8 mouse cellular contexts compared by ENCODE assay signal in genomic region chr19:45057724-45058112, GRCm38 (mm10). TPM values are rescaled to one million over a fixed set of nuclear protein-coding genes. Genes with fewer than 3 reads are reported as not detected.
DNase-seq lines count a peak whose midpoint lies in the region; ATAC-seq lines count a peak whose summit lies in the region.

No protein-coding gene starts in this region.

- H3K4me3 ChIP-seq in kidney, embryonic 14.5 days (ENCODE audit: low read length) = peak overlapping the region; percentile 67
- H3K4me3 ChIP-seq in embryonic facial prominence, embryonic 10.5 days = peak overlapping the region; percentile 73
- peak overlapping the region; percentile 45 for H3K4me3 ChIP-seq in hindbrain, embryonic 16.5 days (ENCODE audit: low read length)
- peak overlapping the region; percentile 56 for H3K4me3 ChIP-seq in midbrain, embryonic 16.5 days (ENCODE audit: low read depth, low read length)

- H3K9ac ChIP-seq in kidney, embryonic 14.5 days (ENCODE audit: low read depth, low read length) = peak overlapping the region; percentile 90
- H3K9ac ChIP-seq in hindbrain, embryonic 16.5 days (ENCODE audit: low read depth, low read length) = peak overlapping the region; percentile 73
- peak overlapping the region; percentile 63 for H3K9ac ChIP-seq in midbrain, embryonic 16.5 days (ENCODE audit: low read depth, low read length)

- peak overlapping the region; percentile 97 for H3K27ac ChIP-seq in kidney, embryonic 14.5 days (ENCODE audit: low read depth, low read length)
- H3K27ac ChIP-seq in embryonic facial prominence, embryonic 10.5 days (replicated peaks) = peak overlapping the region; percentile 97
- peak overlapping the region; percentile 91 for H3K27ac ChIP-seq in hindbrain, embryonic 16.5 days (ENCODE audit: low read depth, low read length)
- H3K27ac ChIP-seq in midbrain, embryonic 16.5 days (ENCODE audit: low read length) = peak overlapping the region; percentile 95

- no peak for ATAC-seq in kidney, embryonic 14.5 days (ENCODE audit: low FRiP score, low TSS enrichment)
- ATAC-seq in hindbrain, embryonic 16.5 days = no peak
- no peak for ATAC-seq in midbrain, embryonic 16.5 days
- ATAC-seq in megakaryocyte progenitor cell, adult 5-6 weeks (replicated peaks; ENCODE audit: poor library complexity) = no peak

- peaks cover under 1% of the 10 kb centered on the region; the same call in 1 of the 2 replicates for H3K36me3 ChIP-seq in kidney, embryonic 14.5 days (ENCODE audit: control insufficient read depth, insufficient read depth, low read length)
- peaks cover 8% of the 10 kb centered on the region; the same call in 1 of the 2 replicates for H3K36me3 ChIP-seq in embryonic facial prominence, embryonic 10.5 days (replicated peaks)
- H3K36me3 ChIP-seq in hindbrain, embryonic 16.5 days (ENCODE audit: control insufficient read depth, insufficient read depth, low read length) = peaks cover 15% of the 10 kb centered on the region
- H3K36me3 ChIP-seq in midbrain, embryonic 16.5 days (ENCODE audit: control insufficient read depth, insufficient read depth, low read length) = peaks cover 2% of the 10 kb centered on the region

- no peak for DNase-seq in kidney, adult 8-10 months
- DNase-seq in embryonic facial prominence, embryonic 10.5 days (ENCODE audit: low spot score) = no peak
- DNase-seq in urinary bladder, postnatal 36 days (ENCODE audit: low spot score in 2 of 2) = no peak
- DNase-seq in right cerebral cortex, postnatal 4 days = no peak

- no peaks in the 10 kb centered on the region for H3K9me3 ChIP-seq in kidney, embryonic 14.5 days (ENCODE audit: control insufficient read depth, low read length)
- H3K9me3 ChIP-seq in embryonic facial prominence, embryonic 10.5 days = no peaks in the 10 kb centered on the region
- no peaks in the 10 kb centered on the region for H3K9me3 ChIP-seq in hindbrain, embryonic 16.5 days (ENCODE audit: control insufficient read depth, low read length)
- H3K9me3 ChIP-seq in midbrain, embryonic 16.5 days (replicated peaks; ENCODE audit: control insufficient read depth, low read length, poor library complexity, severe bottlenecking) = no peaks in the 10 kb centered on the region

- peaks cover 5% of the 10 kb centered on the region for H3K4me1 ChIP-seq in kidney, embryonic 14.5 days (ENCODE audit: control insufficient read depth, insufficient read depth, low read length)
- peaks cover 32% of the 10 kb centered on the region for H3K4me1 ChIP-seq in embryonic facial prominence, embryonic 10.5 days
- peaks cover 19% of the 10 kb centered on the region for H3K4me1 ChIP-seq in hindbrain, embryonic 16.5 days (ENCODE audit: control insufficient read depth, insufficient read depth, low read depth, low read length)
- H3K4me1 ChIP-seq in midbrain, embryonic 16.5 days (ENCODE audit: control insufficient read depth, insufficient read depth, low read length) = peaks cover 21% of the 10 kb centered on the region

- no peaks in the 10 kb centered on the region for H3K27me3 ChIP-seq in kidney, embryonic 14.5 days (ENCODE audit: control insufficient read depth, insufficient read depth, low read length)
- H3K27me3 ChIP-seq in embryonic facial prominence, embryonic 10.5 days (replicated peaks; ENCODE audit: low read depth, poor library complexity, severe bottlenecking) = no peaks in the 10 kb centered on the region
- no peaks in the 10 kb centered on the region for H3K27me3 ChIP-seq in hindbrain, embryonic 16.5 days (replicated peaks; ENCODE audit: control insufficient read depth, insufficient read depth, low read length)
- H3K27me3 ChIP-seq in midbrain, embryonic 16.5 days (ENCODE audit: control insufficient read depth, insufficient read depth, low read depth, low read length) = no peaks in the 10 kb centered on the region

- H3K4me2 ChIP-seq in kidney, embryonic 14.5 days (replicated peaks; ENCODE audit: low read depth, low read length) = peak overlapping the region; percentile 80
- H3K4me2 ChIP-seq in hindbrain, embryonic 16.5 days (ENCODE audit: low read length) = peak overlapping the region; percentile 66
- H3K4me2 ChIP-seq in midbrain, embryonic 16.5 days (ENCODE audit: low read length) = peak overlapping the region; percentile 68

- 41% methylated on average over 7 of the region's 7 CpGs for WGBS in kidney, embryonic 14.5 days
- WGBS in embryonic facial prominence, embryonic 10.5 days = 48% methylated on average over 7 of the region's 7 CpGs
- 53% methylated on average over 7 of the region's 7 CpGs for WGBS in hindbrain, embryonic 16.5 days
- 44% methylated on average over 7 of the region's 7 CpGs for WGBS in midbrain, embryonic 16.5 days

RNA-seq across cellular contexts. Expression of gene Sfxn3, which starts 10.4 kb away (rescaled TPM):
- 11.0 and 18.3 TPM in 2 replicates for polyA plus RNA-seq in kidney, embryonic 14.5 days (2014; fragmentation: Nextera tagmentation; extraction: Ambion mirVana)
- 7.7 and 9.8 TPM in 2 replicates for polyA plus RNA-seq in embryonic facial prominence, embryonic 10.5 days (2016; fragmentation: Nextera tagmentation; extraction: Ambion mirVana)
- polyA plus RNA-seq in hindbrain, embryonic 16.5 days (2015; fragmentation: Nextera tagmentation; extraction: Ambion mirVana) = 76.8 and 85.4 TPM in 2 replicates
- polyA plus RNA-seq in midbrain, embryonic 16.5 days (2015; fragmentation: Nextera tagmentation; extraction: Ambion mirVana) = 95.9 and 101 TPM in 2 replicates
- total RNA-seq in megakaryocyte progenitor cell, adult 5-6 weeks (2015) = 17.5 and 23.8 TPM in 2 replicates
- total RNA-seq in megakaryocyte progenitor cell, adult 5-6 weeks (2017) = 2.4 and 3.1 TPM in 2 replicates

RNA-seq across cellular contexts. Expression of gene Pdzd7, which starts 12.2 kb away (rescaled TPM):
- 1.3 and 1.4 TPM in 2 replicates for polyA plus RNA-seq in kidney, embryonic 14.5 days (2014; fragmentation: Nextera tagmentation; extraction: Ambion mirVana)
- polyA plus RNA-seq in embryonic facial prominence, embryonic 10.5 days (2016; fragmentation: Nextera tagmentation; extraction: Ambion mirVana) = 0.27 and 0.65 TPM in 2 replicates
- polyA plus RNA-seq in hindbrain, embryonic 16.5 days (2015; fragmentation: Nextera tagmentation; extraction: Ambion mirVana) = 3.0 and 3.2 TPM in 2 replicates
- 2.9 and 3.9 TPM in 2 replicates for polyA plus RNA-seq in midbrain, embryonic 16.5 days (2015; fragmentation: Nextera tagmentation; extraction: Ambion mirVana)
- total RNA-seq in megakaryocyte progenitor cell, adult 5-6 weeks (2015) = 0.05 TPM in 1 of 2 replicates, not detected in the other
- total RNA-seq in megakaryocyte progenitor cell, adult 5-6 weeks (2017) = not detected in 2 replicates

RNA-seq across cellular contexts. Expression of gene Kazald1, which starts 17.3 kb away (rescaled TPM):
- 10.7 and 10.9 TPM in 2 replicates for polyA plus RNA-seq in kidney, embryonic 14.5 days (2014; fragmentation: Nextera tagmentation; extraction: Ambion mirVana)
- polyA plus RNA-seq in embryonic facial prominence, embryonic 10.5 days (2016; fragmentation: Nextera tagmentation; extraction: Ambion mirVana) = 3.7 and 6.7 TPM in 2 replicates
- polyA plus RNA-seq in hindbrain, embryonic 16.5 days (2015; fragmentation: Nextera tagmentation; extraction: Ambion mirVana) = 4.0 and 5.5 TPM in 2 replicates
- polyA plus RNA-seq in midbrain, embryonic 16.5 days (2015; fragmentation: Nextera tagmentation; extraction: Ambion mirVana) = 1.3 and 1.9 TPM in 2 replicates
- 0.17 and 0.25 TPM in 2 replicates for total RNA-seq in megakaryocyte progenitor cell, adult 5-6 weeks (2015)
- total RNA-seq in megakaryocyte progenitor cell, adult 5-6 weeks (2017) = 0.83 and 0.84 TPM in 2 replicates

RNA-seq across cellular contexts. Expression of gene Lzts2, which starts 43.5 kb away (rescaled TPM):
- polyA plus RNA-seq in kidney, embryonic 14.5 days (2014; fragmentation: Nextera tagmentation; extraction: Ambion mirVana) = 59.1 and 68.2 TPM in 2 replicates
- polyA plus RNA-seq in embryonic facial prominence, embryonic 10.5 days (2016; fragmentation: Nextera tagmentation; extraction: Ambion mirVana) = 69.8 and 75.0 TPM in 2 replicates
- polyA plus RNA-seq in hindbrain, embryonic 16.5 days (2015; fragmentation: Nextera tagmentation; extraction: Ambion mirVana) = 14.8 and 18.7 TPM in 2 replicates
- polyA plus RNA-seq in midbrain, embryonic 16.5 days (2015; fragmentation: Nextera tagmentation; extraction: Ambion mirVana) = 15.5 and 17.2 TPM in 2 replicates
- 4.8 and 5.1 TPM in 2 replicates for total RNA-seq in megakaryocyte progenitor cell, adult 5-6 weeks (2015)
- 7.7 and 8.6 TPM in 2 replicates for total RNA-seq in megakaryocyte progenitor cell, adult 5-6 weeks (2017)

RNA-seq across cellular contexts. Expression of gene Mrpl43, which starts 51.5 kb away (rescaled TPM):
- polyA plus RNA-seq in kidney, embryonic 14.5 days (2014; fragmentation: Nextera tagmentation; extraction: Ambion mirVana) = 69.9 and 83.2 TPM in 2 replicates
- polyA plus RNA-seq in embryonic facial prominence, embryonic 10.5 days (2016; fragmentation: Nextera tagmentation; extraction: Ambion mirVana) = 70.6 and 74.8 TPM in 2 replicates
- polyA plus RNA-seq in hindbrain, embryonic 16.5 days (2015; fragmentation: Nextera tagmentation; extraction: Ambion mirVana) = 90.1 and 98.4 TPM in 2 replicates
- polyA plus RNA-seq in midbrain, embryonic 16.5 days (2015; fragmentation: Nextera tagmentation; extraction: Ambion mirVana) = 88.6 and 92.9 TPM in 2 replicates
- total RNA-seq in megakaryocyte progenitor cell, adult 5-6 weeks (2015) = 44.3 and 44.8 TPM in 2 replicates
- 25.2 and 30.3 TPM in 2 replicates for total RNA-seq in megakaryocyte progenitor cell, adult 5-6 weeks (2017)
